Mouse (Mus musculus) heart, postnatal 0 days (tissue): ENCODE measurements around the gene Ly75. TPM values are rescaled to one million over a fixed set of nuclear protein-coding genes. Genes with fewer than 3 reads are reported as not detected.

Experiments
- ATAC-seq: fragments of 200-750 bp; cut with Nextera tagmentation; 2 replicates; pipeline ENCODE4 v1.8.0; 2017; ENCODE audit warnings: low read depth, moderate number of reproducible peaks, moderate library complexity; ENCODE audit not compliant: insufficient read depth
- DNase-seq: peaks from one replicate; pipeline ENCODE4 v3.0.0-alpha.2; 2016; ENCODE audit warnings: low spot score
- H3K27ac ChIP-seq: fragments of 300-500 bp; sonication (generic); 2 replicates; pipeline ENCODE4 v1.5.1; 2014; ENCODE audit warnings: low read depth, mild to moderate bottlenecking
- H3K27me3 ChIP-seq: fragments of 300-500 bp; sonication (generic); 2 replicates; pipeline ENCODE4 v1.6.1; 2014; ENCODE audit warnings: low read length, mixed read lengths; ENCODE audit not compliant: control insufficient read depth, insufficient read depth
- H3K36me3 ChIP-seq: fragments of 300-500 bp; sonication (generic); replicated peaks from 2 replicates; pipeline ENCODE4 v1.6.1; 2014; ENCODE audit warnings: low read length, mixed read lengths; ENCODE audit not compliant: control insufficient read depth, insufficient read depth
- H3K4me1 ChIP-seq: fragments of 300-500 bp; sonication (generic); 2 replicates; pipeline ENCODE4 v1.6.1; 2014; ENCODE audit warnings: antibody characterized with exemption; ENCODE audit not compliant: control insufficient read depth, insufficient read depth
- H3K4me2 ChIP-seq: fragments of 300-500 bp; sonication (generic); 2 replicates; pipeline ENCODE4 v1.6.1; 2014; ENCODE audit warnings: low read depth, mild to moderate bottlenecking, low read length, moderate library complexity
- H3K4me3 ChIP-seq: fragments of 300-500 bp; sonication (generic); 2 replicates; pipeline ENCODE4 v1.5.1; 2014; ENCODE audit warnings: low read depth, low read length
- H3K9ac ChIP-seq: fragments of 300-500 bp; sonication (generic); replicated peaks from 2 replicates; pipeline ENCODE4 v1.6.1; 2014; ENCODE audit warnings: low read depth, low read length, mixed read lengths
- H3K9me3 ChIP-seq: fragments of 300-500 bp; sonication (generic); replicated peaks from 2 replicates; pipeline ENCODE4 v1.6.1; 2016; ENCODE audit warnings: low read length; ENCODE audit not compliant: control insufficient read depth
- CTCF ChIP-seq: IDR thresholded peaks from 2 replicates; pipeline ENCODE4 v1.5.1; 2016; ENCODE audit warnings: antibody characterized with exemption, control low read depth, low read depth
- EP300 ChIP-seq: IDR thresholded peaks from 2 replicates; pipeline ENCODE4 v1.6.1; 2016; ENCODE audit warnings: antibody characterized with exemption, low read depth
- WGBS: fragments of 180-500 bp; shearing (Covaris S2); extraction: QIAGEN DNeasy Blood & Tissue Kit; methylation state at CpG from one replicate; pipeline ENCODE4 v1.1.7; 2014; 5-methylcytosine and 5-hydroxymethylcytosine counted together
- polyA plus RNA-seq: library from polyadenylated mRNA; unstranded; fragments of >200 nt; fragmentation: Nextera tagmentation; extraction: Ambion mirVana; gene quantifications from 2 replicates; pipeline ENCODE4 v1.2.1, GENCODE M21; 2015
- total RNA-seq: library from RNA; depleted of rRNA; stranded (reverse); fragments of >200 nt; gene quantifications from 2 replicates; pipeline ENCODE4 v1.2.3, GENCODE M21; 2014; ENCODE audit warnings: low replicate concordance; rRNA removed

Ly75 gene
- total RNA-seq (0.34 and 2.2 TPM in 2 replicates), polyA plus RNA-seq (0.62 and 0.64 TPM in 2 replicates)

DNA sequence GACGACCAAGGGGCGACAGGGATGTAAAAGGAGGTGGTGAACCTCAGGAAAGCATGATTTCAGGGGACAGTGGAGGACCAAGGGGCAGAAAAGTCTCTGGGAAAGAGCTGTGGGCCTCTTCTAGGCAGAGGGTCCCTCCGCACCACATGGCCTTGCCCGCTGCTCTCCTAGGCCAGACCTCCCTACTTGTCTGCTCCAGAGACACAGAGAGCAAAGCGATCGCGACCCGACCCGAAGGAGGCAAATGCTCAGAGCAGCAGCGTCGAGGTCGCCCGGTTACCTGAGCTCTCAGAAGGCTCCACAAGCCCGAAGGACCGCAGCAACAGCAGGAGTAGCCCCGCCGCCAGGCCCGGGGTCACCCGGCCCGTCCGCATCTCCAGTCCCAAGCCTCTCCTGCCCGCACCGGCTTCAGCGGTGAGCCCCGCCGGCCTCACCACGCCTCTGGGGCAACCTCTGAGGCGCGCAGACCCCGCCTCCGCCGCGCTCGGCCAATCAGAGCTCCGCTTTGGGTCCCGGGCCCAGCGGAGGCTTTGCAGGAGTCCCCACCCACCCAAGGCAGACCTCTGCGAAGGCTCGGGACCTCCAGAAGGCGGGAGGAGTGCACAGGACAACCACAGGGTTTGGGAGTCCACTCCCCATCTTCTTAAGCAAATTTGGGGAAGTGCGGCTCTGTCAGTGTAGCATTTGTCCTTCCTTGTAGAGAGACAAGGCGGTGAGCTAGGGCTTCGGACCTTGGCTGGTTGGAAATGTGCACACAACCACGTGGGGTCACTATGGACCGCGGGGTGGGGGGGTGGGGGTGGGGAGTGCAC is at the start of gene Ly75:
Gene Ly75 (minus strand): TSS at position 446 of the 812 bp plus-strand sequence.
- Histone ChIP-seq H3K27me3 (no peaks in the 10 kb centered on the region), H3K4me3 (peak within 1 kb of the TSS; percentile 53), H3K4me2 (peak within 1 kb of the TSS; percentile 85), H3K36me3 (no peaks in the 10 kb centered on the region), H3K9me3 (no peaks in the 10 kb centered on the region), H3K27ac (no peak within 1 kb of the TSS), H3K4me1 (peaks cover 20% of the 10 kb centered on the region), H3K9ac (peak within 1 kb of the TSS; percentile 32; the same call in 1 of the 2 replicates)
- TF ChIP-seq EP300, result no peak
- no peak for TF ChIP-seq CTCF
- peak; percentile 97 for ATAC-seq
- WGBS, result 2% methylated on average over 46 of the region's 46 CpGs
- DNase-seq, result peak; percentile 76

DNA sequence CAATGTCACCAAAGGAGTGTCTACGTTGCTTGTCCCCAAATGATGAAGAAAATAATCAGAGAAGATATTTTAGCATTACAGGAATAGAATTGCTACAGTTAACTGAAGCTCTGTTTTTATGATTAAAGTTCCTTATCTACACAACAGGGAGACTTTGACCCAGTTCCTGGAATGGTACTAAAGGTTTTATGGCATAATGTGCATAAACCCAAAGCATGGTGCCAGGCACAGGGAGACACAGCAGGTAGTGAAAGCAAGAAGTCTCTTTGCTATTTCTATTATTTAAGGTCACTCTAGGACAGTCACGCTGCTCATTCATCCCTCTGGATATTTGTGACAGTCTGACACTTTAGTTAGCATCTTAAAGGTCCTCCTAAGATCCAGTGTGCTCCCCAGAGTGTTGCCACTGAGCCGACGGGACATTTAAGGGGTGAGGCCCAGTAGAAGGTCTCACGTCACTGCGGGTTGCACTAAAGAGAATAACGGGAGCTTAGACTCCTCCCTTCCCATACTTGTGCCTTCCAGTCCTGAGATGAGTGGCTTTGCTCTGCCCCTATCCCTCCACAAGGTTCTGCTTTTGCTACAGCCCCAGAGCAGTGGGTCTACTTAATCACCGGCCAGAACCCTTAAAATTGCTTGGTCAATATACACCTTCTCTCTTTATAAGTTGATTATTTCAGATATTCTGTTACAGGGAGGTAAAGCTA is 47.4 kb upstream of the Ly75 start:
- Histone ChIP-seq H3K27me3 (no peaks in the 10 kb centered on the region), H3K4me3 (no peak overlapping the region), H3K9ac (no peak overlapping the region), H3K9me3 (no peaks in the 10 kb centered on the region), H3K4me2 (no peak overlapping the region), H3K36me3 (no peaks in the 10 kb centered on the region), H3K27ac (no peak overlapping the region), H3K4me1 (no peaks in the 10 kb centered on the region)
- TF ChIP-seq EP300 (no peak), CTCF (no peak)
- ATAC-seq, result no peak
- 72% methylated on average over 8 of the region's 8 CpGs for WGBS
- no peak for DNase-seq

DNA sequence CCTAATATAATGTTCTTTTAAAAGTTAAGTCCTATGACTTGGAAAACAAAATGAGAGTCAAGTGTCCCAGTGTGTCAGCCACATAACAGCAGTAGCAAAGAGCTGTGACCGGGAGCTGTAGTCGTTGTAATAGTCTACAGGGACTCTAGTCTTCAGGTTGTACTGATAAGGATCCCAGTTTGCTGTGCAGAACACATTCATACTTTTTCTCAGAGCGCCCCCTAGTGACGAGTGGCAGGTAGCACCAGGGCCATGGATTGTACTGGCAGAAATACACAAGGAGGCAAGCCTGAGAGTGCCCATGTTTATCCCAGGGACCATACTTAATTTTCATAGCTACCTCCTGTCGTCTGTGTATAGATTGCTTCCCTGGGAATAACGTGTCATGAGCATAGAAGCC is 35.0 kb upstream of the Ly75 start:
- DNase-seq (peak; percentile 78), ATAC-seq (peak; percentile 88)
- whole genome bisulfite sequencing, result 5% methylated on average over 6 of the region's 6 CpGs
- H3K27ac ChIP-seq, result no peak overlapping the region
- H3K4me1 ChIP-seq, result no peaks in the 10 kb centered on the region
- no peak overlapping the region for H3K4me2 ChIP-seq
- no peaks in the 10 kb centered on the region for H3K27me3 ChIP-seq
- no peak overlapping the region for H3K4me3 ChIP-seq
- H3K36me3 ChIP-seq, result no peaks in the 10 kb centered on the region
- no peak overlapping the region for H3K9ac ChIP-seq
- TF ChIP-seq CTCF (peak; percentile 91), EP300 (no peak)
- no peaks in the 10 kb centered on the region for H3K9me3 ChIP-seq

DNA sequence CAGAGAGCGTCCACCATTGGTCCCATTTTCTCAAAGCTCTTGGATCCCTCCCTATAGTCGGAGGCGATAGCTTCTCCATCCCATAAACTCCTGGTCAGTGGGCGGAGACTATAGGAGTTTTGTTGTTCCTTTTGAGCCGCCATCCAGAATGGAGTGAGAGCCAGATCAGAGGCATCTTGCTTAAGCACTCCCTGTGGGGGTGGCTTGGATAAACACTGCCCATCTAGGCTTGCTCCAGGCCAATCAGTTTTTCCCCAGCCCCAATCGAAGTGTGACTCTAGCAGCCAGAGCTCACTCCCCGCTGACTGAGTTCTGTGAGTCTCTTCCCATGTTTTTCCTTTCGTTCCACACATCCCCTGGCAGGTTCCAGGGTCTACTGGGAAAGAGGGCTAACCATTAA is 31.2 kb upstream of the Ly75 start:
- 60% methylated on average over 8 of the region's 8 CpGs for WGBS
- no peak for TF ChIP-seq EP300
- TF ChIP-seq CTCF, result no peak
- Histone ChIP-seq H3K4me2 (no peak overlapping the region), H3K4me1 (no peaks in the 10 kb centered on the region), H3K27me3 (no peaks in the 10 kb centered on the region), H3K9ac (no peak overlapping the region), H3K27ac (no peak overlapping the region), H3K4me3 (no peak overlapping the region), H3K9me3 (no peaks in the 10 kb centered on the region), H3K36me3 (no peaks in the 10 kb centered on the region)
- DNase-seq (no peak), ATAC-seq (no peak)

DNA sequence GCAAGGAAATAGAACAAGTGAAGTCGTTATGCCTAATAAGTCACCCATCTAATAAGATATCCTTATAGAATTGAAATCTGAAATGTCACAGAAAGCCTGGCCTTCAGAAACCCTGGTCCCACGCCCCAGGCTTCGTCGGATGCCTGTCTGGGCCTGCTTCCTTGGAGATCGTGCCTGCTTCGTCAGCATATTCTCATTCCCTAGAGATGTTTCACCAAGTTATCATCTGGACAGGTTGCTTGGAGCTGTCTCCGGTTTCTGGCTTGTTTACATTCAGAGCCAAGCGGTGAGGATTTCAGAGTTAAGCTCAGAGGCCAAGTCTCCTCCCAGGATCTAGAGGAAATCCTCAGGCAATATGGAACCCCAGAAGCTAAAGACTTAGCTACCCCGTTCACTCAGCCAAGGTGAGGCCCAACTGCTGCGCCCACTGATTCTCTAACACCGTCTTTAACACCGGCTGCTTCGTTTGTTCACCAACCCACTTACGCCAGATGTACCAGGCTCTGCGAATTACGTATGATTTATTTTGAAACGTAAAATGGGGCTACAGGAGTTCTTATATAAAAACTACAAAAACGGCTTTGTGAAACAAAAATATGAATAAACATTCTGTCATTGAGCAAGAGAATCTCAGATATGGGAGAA is 30.0 kb upstream of the Ly75 start:
- no peak for ATAC-seq
- 79% methylated on average over 18 of the region's 18 CpGs for WGBS
- Histone ChIP-seq H3K4me2 (no peak overlapping the region), H3K4me1 (no peaks in the 10 kb centered on the region), H3K27ac (no peak overlapping the region), H3K4me3 (no peak overlapping the region), H3K9ac (no peak overlapping the region), H3K9me3 (no peaks in the 10 kb centered on the region), H3K36me3 (no peaks in the 10 kb centered on the region), H3K27me3 (no peaks in the 10 kb centered on the region)
- DNase-seq, result no peak
- TF ChIP-seq EP300 (no peak), CTCF (no peak)
